Mouse (Mus musculus): ENCODE results near the gene Zmynd15.

- TF ChIP-seq CTCF (IDR thresholded peaks at IDR 0.05; ENCODE audit: borderline replicate concordance, insufficient read depth, low read length) (no peak), POLR2A (IDR thresholded peaks at IDR 0.05; ENCODE audit: low read depth, low read length) (no peak)
These were observed 46.6 kb upstream of the Zmynd15 start for GRCm38 (mm10) chr11:70412591-70412990.
